Mouse (Mus musculus) T-helper 1 cell (primary cell): ENCODE data around the gene Gm128.

Experiments
- in situ Hi-C: fragments of 300-600 bp; cut with MboI, MseI; formaldehyde crosslinking; loops from one replicate; pipeline ENCODE4 v1.15.1; 2025; ENCODE audit warnings: high pct_unique_total_duplicates

Gene Gm128

DNA sequence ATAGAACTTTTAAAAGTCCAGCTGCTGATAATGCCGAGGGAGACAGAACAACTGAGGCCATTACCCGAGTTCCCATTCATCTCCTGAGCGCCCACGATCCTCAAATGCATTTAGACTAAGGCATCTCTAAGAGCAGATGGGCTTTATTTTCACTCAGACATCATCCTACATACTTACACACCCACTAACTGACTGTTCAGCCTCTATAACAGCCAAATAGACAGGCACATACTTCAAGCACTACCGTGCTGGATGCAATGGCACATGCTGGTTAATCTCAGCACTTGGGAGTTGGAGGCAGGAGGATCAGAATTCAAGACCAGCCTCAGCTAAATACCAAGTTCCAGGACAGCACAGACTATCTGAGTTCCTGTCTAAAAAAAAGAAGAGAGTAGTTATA is 28.4 kb upstream of the Gm128 start:
- in situ Hi-C loops, result no loop called here

DNA sequence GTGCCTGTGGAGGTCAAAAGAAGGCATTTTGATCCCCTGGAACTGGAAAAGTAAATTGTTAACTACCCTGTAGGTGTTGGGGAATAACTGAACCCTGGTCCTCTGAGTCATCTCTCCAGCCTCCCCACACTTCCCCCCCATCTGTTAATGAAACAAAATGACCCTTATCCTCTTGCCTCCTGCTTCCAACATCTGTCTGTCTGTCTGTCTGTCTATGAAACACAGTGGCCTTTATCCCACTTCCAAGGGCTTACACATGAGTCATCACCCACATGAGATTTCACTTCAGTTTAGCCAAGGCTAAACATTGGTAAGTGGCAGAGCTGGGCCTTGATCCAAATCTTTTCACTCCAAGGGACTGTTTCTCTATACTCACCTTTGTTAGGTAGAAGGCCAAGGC is 26.5 kb upstream of the Gm128 start:
- in situ Hi-C loops, result no loop called here

DNA sequence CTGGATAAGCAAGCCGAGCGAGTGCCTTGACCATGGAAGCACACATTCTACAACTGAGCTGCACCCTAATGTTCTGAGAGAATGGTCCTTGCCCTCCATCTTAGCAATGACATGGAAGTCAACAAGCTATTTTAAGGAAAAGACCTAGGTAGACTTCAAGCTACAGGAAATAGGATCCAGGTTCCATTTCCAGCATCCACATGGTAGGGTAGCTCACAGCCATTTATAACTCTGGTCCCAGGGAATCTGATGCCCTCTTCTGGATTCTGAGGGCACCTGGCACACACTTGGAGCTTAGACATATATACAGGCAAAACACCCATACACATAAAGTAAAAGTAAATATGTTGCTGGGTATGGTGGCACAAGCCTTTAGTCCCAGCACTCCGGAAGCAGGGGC is 24.7 kb upstream of the Gm128 start:
- in situ Hi-C loops, result no loop called here

DNA sequence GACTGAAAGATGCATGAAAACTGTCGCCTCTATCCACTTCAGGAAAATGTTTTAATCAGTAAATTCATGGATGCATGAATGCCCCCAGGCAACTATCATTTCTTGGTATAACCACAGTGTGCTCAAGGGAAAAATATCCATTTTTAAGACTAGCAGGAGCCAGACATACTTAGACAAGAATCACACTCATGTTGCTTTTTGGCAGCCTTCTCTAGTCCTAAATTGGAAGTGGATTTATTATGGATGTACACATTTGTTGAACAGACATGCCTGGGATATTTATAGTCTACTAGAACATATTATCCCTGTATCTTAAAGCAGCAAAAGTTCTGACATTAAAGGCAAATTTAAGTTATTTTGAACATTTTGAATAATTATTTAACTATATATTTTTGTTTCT is 23.3 kb upstream of the Gm128 start:
- in situ Hi-C loops, result no loop called here

DNA sequence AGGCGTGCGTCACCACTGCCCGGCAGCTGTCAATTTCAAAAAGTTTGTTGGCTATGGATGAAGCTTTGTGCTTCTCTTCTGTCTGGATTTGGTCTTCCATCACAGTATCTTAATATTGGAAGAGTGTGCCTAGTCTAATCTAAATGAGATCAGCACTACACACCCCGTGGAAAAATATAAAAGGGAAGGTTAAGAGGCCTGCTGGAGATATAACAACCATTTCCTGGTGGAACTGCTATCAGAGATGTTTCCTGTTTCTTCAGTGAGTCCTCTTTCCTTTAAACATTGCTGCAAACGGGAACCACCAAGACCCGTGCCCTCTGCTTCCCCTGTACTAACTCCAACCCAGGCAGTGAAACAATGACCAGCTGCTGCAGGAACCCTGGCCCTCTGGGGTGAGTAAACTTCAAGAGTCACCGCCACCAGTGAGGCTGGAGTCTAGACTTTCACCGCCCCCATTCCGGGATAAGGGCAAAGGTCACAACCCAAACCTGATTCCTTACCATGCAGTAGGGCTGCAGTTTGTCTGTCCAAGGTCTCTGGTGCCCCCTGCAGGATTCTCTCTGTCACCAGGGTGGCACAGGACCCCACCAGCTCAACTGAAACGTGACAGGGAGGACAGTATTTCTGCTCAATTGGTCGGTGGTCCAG is 21.8 kb upstream of the Gm128 start:
- in situ Hi-C loops, result no loop called here

DNA sequence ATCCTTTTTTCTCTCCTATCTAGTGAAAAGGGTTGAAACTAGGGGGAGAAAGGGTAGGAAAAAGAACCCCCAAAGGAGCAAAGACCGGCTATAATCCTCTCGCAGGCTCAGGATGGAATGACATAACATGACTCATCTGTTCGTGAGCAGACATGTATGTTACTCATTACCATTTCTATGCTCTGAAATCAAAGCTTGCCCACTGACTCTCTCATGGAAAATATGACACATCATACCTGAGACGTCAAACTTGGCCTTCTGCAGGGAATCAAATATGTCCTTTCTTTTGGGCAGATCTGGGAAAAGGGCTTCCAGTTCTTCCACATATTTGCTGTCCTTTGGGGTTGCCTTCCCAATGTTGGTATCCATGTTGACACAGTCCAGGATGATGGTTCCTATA is 20.6 kb upstream of the Gm128 start:
- in situ Hi-C loops, result no loop called here

DNA sequence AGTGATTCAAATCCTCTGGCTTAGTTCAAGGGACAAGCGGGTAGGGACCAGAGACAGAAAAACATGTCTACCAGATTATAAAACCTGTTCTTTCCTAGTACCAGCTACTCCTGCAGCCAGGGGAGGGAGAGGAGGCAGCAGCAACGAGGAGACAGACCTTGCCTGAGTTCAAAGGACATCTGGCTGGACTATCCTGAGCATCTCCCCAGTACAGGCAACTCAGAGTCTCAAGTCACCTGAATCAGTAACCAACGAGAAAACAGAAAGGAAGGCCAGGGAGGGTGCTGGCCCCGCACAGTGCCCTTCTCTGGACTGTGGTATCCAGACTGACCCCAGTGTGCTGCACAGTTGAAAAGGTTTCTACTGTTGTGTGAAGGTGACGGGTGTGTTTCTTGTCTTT is 15.5 kb upstream of the Gm128 start:
- in situ Hi-C loops, result no loop called here

DNA sequence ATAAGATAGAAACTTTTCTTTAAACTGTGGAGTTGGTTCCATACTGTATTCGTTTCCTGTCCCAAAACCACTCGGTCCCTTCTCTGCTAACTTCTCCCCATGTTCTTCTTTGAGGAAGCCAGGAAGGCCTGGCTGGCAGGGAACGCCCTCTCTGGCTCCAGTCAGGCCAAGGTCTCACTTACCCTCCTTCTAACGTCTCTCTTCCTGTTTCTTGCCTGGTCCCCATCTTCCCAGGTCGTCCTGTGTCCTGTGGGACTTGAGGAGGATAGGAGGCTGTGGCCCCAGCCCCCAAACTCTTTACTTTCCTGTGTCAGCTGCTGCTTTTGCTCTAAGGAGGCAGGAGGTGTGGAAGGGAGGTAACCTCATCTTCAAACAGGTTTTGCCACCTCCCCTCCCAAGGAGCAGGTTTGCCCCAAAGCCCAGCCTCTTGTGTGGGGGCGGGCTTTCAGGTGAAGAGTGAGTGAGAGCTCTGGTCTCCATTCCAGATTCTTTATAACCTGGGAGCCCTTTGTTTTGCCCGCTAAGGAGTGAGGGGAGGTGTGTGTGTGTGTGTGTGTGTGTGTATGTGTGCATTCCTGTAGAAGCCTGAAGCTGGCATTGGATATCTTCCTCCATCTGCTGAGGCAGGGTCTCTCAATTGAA is 9.5 kb upstream of the Gm128 start, which contains the start of gene Bnipl:
Gene Bnipl, minus strand, starts transcription at position 411 of the 642 bp plus-strand sequence.
- in situ Hi-C loops, result no loop called here

DNA sequence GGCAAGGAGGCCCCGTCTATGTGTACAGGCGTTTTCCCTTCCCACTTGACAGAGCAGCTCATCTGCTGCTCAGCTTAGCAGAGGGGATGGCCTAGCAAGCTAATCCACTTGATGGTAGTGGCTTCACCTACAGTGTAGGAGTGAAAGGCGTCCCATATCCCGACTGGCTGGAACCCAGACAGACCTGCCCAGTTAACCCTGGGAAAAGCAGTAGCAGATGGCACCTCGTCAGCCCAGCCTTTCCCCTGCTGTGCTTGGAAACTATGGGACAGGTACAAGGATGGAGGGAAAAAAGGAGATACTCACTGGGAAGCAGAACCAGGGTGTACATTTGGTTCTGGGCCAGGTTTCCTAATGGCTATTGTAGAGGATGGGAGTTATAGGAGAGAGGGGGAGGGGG is 9.0 kb upstream of the Gm128 start:
- in situ Hi-C loops, result no loop called here

DNA sequence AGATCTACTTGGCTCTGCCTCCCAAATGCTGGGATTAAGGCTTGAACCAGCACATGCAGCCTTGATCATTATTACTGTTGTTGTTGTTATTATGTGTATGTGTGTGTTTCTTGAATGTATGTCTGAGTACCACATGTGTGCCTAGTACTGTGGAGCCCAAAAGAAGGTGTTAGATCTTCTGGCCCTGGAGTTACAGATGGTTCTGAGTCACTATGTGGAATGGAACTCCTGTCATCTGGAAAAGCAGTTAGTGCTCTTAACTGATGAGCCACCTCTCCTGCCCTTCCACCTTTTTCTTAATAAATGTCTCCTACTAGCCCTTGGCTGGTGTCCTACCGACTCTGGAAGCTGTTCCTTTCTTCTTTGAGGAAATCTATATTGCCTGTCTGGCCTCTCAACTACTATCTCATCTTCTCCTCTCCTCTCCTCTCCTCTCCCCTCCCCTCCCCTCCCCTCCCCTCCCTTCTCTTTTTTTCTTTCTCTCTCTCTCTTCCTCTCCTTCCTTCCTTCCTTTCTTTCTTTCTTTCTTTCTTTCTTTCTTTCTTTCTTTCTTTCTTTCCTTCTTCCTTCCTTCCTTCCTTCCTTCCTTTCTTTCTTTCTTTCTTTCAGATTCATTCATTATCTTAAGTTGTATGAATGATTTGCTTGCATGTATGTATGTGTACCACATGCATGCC is 6.4 kb upstream of the Gm128 start:
- in situ Hi-C loops, result no loop called here

DNA sequence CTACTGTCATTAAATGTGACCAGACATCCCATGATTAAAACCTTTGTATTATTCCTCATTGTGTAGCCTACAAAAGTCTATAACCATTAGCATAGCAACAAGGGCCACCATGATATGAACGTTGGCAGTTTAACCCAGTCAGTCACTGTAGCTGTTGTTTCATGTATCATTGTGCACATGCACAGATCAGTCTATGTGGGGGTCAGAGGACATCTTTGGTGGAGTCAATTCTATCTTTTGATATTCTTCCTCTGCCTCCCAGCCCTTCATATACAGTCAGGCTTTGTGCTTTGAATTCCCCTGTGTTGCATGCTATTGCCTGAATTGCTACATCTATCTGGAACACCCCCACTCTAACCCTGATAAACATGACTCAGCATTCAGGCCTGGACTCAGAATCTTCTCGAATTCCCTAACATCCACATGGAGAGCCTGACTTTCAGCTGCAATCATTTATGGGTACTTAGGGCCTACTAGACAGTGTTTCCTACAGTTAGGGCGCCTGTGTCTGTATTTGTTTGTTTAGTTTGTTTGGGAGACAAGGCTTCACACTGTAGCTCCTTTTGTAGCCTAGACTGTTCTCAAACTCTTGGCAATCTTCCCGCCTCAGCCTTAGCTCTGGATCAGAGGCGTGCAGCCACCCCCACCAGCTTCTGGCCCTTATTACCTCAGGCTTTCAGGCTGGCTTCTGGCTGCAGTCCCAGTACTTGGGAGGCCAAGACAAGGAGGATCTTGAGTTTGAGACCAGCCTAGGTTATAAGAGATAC is 5.2 kb upstream of the Gm128 start:
- in situ Hi-C loops, result no loop called here

DNA sequence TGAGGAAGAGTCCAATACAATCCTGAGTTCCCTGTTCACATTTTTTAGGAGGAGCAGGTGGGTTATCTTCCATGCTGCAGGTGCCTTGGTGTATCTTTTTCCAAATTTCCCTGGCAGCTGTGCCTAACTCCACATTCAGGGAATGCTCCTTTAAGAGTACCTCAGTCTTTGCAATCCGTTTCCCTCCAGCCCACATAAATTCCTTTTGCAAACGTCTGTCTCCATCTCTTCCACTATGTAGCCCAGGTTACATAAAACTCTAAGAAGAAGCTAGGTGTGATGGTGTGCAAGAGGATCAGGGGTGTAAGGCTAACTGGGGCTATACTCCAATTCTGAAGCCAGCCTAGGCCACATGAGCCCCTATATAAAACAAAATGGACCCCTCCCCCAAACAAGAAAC is 1.7 kb upstream of the Gm128 start:
- in situ Hi-C loops, result no loop called here

DNA sequence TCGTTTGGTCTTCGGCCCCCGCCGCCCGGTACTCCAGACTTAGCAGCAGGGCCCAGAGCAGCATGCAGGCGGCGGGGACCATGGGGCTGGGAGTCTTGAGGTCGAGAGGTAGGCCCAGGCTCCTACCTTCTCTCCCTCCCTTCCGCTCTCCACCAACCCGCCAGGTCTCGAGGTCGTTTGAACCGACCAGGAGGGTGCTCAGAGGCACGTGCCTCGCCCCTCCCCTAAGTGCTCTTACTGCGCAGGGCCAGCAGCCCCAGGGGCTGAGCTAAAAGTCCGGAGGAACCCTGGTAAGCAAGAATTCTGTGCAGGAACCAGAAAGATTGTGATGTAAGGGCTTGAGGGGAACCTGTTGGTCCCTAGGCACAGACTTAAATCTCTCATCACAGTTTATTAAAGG is 498 bp downstream of the Gm128 start:
- in situ Hi-C loops, result no loop called here

DNA sequence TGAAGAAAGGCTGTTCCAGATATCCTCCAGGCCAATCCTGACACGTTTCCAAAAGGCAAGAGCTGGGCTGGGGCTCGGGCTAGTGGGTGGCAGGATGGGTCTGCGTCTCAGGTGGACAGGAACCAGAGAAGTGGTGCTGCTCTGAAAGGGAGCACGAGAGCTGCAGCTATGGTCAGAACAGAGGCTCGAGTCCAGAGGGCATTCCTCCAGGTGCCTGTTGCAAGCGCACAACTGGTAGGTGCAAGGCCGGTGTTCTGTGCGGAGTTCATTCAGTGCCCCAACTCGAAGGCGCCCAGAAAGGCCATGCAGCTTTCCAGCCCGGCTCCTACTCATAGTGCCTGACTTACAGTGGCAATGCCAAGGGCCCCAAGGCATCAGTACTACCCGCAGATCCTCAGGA is 1.4 kb downstream of the Gm128 start:
- in situ Hi-C loops, result no loop called here

DNA sequence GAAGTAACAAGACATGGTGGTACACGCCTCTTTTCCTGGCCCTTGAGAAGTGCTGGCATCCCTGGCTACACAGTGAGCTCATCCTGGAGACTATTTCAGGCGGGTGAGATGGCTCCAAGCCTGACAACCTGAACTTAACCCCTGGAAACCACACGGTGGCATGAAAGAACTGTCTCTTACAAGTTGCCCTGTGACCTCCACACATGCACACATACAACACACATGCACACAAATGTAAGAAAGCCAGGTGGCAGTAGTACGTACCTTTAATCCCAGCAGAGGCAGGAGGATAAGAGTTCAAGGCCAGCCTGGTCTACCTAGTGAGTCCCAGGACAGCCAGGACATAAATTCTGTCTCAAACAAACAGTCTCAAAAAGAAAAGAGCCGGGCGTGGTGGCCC is 2.4 kb downstream of the Gm128 start:
- in situ Hi-C loops, result no loop called here

DNA sequence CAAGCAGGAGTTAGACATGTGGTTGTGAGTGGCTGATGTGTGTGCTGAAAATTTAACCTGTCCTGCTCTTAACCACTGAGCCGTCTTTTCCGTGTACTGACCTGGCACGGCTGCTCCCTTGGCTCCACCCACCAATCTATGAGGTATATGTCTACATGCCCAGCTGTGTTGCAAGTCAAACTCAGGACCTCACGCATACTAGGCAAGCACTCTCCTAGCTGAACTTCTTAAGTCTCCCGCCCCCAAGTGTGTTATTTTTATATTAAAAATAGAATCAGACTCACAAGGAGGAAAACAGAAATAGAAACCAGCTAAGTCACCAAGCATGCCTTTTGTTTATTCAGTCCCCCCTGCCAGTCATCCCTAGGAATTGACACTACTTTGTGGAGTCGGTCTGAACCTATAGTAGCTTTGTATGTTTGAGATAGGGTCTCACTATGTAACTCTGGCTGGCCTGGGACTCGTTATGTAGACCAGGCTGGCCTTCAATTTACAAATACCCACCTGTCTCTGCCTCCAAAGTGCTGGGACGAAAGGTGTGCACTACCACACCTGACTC is 3.8 kb downstream of the Gm128 start:
- in situ Hi-C loops, result no loop called here

DNA sequence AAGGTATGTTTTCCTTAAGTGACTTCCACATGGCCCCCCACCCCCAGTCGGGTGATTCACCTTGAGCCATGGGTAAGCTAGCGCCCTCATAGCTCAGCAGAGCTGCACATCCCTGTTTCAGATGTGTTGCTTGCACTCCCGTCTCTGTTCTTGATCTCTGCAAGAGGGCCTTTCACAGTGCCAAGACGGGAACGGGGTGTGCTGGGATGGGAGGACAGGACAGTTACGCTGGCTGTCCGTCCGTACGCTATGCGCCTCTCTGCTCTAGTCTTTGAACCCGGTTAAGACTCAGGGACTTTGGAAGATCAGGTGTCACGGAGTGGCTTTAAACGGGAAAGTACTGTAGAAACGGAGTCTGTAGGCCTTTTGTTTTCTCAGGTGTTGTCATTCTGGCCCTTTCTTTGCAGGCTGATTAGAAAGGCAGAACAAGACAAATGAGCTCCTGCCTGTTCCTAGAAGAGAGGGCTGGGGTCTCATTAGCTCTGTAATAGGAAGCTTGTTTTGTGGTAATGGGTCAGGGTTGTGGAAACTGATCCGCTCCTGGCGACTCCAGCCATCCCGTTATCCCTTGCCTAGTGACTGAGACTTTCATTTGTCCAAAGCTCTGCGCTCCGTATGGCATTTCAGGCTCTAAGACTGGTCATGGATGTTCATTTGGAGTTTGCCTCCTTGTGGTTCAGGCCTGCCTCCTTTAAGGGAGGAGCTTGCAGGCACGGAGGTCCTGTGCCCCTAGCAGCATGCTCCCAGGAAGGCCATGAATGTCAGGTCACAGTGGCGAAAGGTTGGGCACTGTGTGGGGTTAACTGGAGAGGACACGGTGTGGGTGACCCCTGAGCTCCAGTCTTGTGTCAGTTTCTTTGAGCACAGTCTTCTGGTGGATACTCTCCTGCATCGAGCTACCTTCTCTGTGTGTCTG is 5.8 kb downstream of the Gm128 start:
- in situ Hi-C loops, result no loop called here

DNA sequence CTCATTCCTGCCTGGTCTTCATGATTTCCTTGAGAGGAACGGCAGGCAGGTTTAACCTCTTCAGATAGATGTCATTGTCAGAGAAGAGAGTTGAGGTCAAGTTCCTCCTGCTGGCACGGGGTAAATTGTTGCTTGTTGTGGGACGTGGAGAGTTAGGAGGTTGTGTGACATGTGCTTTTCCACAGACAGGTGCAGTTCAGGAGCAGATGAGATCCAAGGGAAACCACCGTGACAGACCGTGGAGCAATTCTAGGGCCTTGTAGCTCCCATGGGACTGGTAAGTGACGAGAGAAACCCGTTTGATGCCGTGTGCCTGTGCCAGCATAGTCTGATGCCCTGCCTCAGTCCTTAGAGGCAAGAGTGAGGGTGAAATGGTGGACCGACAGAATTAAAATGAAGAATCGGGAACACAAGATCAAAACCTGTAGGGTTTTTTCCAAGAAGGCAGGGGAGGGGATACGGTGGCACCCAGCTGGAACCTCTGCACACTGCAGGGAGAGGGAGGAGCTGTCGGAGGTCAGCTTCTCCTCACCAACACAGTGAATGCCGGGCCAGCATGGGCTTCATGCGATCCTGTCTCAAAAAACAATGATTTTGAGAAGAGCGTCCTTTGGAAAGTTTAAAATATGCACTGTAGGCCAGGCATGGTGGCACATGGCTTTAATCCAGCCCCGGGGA is 8.0 kb downstream of the Gm128 start:
- in situ Hi-C loops, result no loop called here

DNA sequence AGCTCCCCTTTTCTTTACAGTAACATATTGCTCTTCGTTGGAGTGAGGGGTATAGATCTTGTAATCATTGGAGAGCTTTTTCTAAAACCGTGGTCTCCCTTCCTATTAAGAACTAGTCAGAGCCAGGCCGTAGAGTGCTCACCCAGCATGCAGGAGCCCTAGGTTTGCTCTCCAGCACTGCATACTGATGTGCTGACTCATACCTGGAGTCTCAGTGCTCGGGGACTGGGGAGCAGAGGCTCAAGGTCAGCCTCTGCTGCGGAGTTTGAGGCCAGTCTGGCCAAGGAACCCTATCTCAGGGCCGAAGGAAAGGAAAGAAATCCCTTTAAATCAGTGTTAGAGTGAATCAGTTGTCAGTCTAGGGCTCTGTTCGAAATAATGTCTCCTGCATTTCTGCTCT is 8.6 kb downstream of the Gm128 start:
- in situ Hi-C loops, result no loop called here
